Mouse (Mus musculus) kidney, embryonic 15.5 days (tissue): ENCODE data around the gene Gm30191. TPM values are rescaled to one million over a fixed set of nuclear protein-coding genes. Genes with fewer than 3 reads are reported as not detected.
"Not testable (repeated sequence)": the region's sequence is repeated elsewhere in the genome, so short reads cannot be mapped to it uniquely, and the experiment has no call there.

Source experiments
- ATAC-seq: fragments of 200-750 bp; cut with Nextera tagmentation; replicated peaks from 2 replicates; pipeline ENCODE4 v1.8.0; 2017; ENCODE audit warnings: moderate TSS enrichment; ENCODE audit not compliant: low FRiP score
- H3K27ac ChIP-seq: fragments of 300-500 bp; sonication (generic); 2 replicates; pipeline ENCODE4 v1.5.1; 2015; ENCODE audit warnings: mild to moderate bottlenecking, inconsistent platforms
- H3K27me3 ChIP-seq: fragments of 300-500 bp; sonication (generic); 2 replicates; pipeline ENCODE4 v1.6.1; 2015; ENCODE audit warnings: inconsistent platforms
- H3K36me3 ChIP-seq: fragments of 300-500 bp; sonication (generic); 2 replicates; pipeline ENCODE4 v1.6.1; 2015; ENCODE audit warnings: inconsistent platforms
- H3K4me1 ChIP-seq: fragments of 300-500 bp; sonication (generic); 2 replicates; pipeline ENCODE4 v1.6.1; 2015; ENCODE audit warnings: inconsistent platforms
- H3K4me2 ChIP-seq: fragments of 300-500 bp; sonication (generic); 2 replicates; pipeline ENCODE4 v1.6.1; 2015; ENCODE audit warnings: moderate library complexity, mild to moderate bottlenecking, inconsistent platforms
- H3K4me3 ChIP-seq: fragments of 300-500 bp; sonication (generic); replicated peaks from 2 replicates; pipeline ENCODE4 v1.5.1; 2015; ENCODE audit warnings: mild to moderate bottlenecking, inconsistent platforms
- H3K9ac ChIP-seq: fragments of 300-500 bp; sonication (generic); 2 replicates; pipeline ENCODE4 v1.6.1; 2015; ENCODE audit warnings: mild to moderate bottlenecking, inconsistent platforms
- H3K9me3 ChIP-seq: fragments of 300-500 bp; sonication (generic); replicated peaks from 2 replicates; pipeline ENCODE4 v1.6.1; 2016; ENCODE audit warnings: inconsistent platforms
- WGBS: fragments of 180-500 bp; shearing (Covaris S2); methylation state at CpG from one replicate; pipeline ENCODE4 v1.1.7; 2015; ENCODE audit warnings: mixed read lengths; 5-methylcytosine and 5-hydroxymethylcytosine counted together
- polyA plus RNA-seq: library from polyadenylated mRNA; unstranded; fragments of >200 nt; fragmentation: Nextera tagmentation; extraction: Ambion mirVana; gene quantifications from 2 replicates; pipeline ENCODE4 v1.2.1, GENCODE M21; 2015

Gene Gm30191
- polyA plus RNA-seq, 1 experiment from 2014 or later, result not detected

DNA sequence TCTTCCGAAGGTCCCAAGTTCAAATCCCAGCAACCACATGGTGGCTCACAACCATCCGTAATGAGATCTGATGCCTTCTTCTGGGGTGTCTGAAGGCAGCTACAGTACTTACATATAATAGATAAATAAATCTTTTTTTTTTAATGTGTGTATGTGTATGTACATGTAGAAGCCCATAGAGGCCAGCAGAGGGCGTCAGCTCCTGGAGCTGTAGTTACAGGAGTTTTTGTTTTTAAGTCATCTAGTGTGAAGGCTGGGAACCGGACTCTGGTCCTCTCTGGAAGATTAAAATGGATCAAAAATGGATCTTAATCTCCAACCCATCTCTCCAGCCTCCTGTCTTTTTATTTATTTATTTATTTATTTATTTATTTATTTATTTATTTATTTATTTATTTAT lies 49.4 kb downstream of the Gm30191 start:
- WGBS, result 90% methylated on average over 4 of the region's 4 CpGs
- not testable (repeated sequence) for H3K9me3 ChIP-seq, H3K4me2 ChIP-seq, H3K4me3 ChIP-seq, H3K36me3 ChIP-seq, ATAC-seq, H3K9ac ChIP-seq, H3K27ac ChIP-seq, H3K4me1 ChIP-seq
- H3K27me3 ChIP-seq, result peaks cover 25% of the 10 kb centered on the region

DNA sequence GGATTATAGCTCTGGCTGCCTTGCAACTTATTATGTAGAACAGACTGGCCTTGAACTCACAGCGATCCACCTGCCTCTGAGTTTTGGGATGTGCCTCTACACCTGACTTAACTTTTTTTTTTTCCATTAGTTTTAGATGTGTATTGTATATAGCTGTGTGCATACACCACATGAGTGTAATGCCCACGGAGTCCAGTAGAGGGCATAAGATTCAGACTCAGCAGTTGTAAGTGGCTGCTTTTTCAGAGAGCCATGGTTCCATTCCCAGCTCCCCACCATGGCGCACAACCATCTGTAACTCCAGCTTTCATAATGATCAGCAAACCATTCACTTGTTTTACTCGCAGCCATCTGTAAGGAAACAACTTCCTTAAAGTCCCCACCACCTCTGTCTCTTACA lies 49.8 kb downstream of the Gm30191 start:
- WGBS, result 90% methylated on average over 4 of the region's 4 CpGs
- no peaks in the 10 kb centered on the region for H3K9me3 ChIP-seq
- no peak overlapping the region for H3K27ac ChIP-seq
- no peaks in the 10 kb centered on the region for H3K36me3 ChIP-seq
- H3K27me3 ChIP-seq, result peaks cover 25% of the 10 kb centered on the region
- no peak overlapping the region for H3K4me3 ChIP-seq
- H3K4me1 ChIP-seq, result peaks cover 5% of the 10 kb centered on the region; the same call in 1 of the 2 replicates
- no peak overlapping the region for H3K9ac ChIP-seq
- no peak overlapping the region for H3K4me2 ChIP-seq
- ATAC-seq, result no peak

DNA sequence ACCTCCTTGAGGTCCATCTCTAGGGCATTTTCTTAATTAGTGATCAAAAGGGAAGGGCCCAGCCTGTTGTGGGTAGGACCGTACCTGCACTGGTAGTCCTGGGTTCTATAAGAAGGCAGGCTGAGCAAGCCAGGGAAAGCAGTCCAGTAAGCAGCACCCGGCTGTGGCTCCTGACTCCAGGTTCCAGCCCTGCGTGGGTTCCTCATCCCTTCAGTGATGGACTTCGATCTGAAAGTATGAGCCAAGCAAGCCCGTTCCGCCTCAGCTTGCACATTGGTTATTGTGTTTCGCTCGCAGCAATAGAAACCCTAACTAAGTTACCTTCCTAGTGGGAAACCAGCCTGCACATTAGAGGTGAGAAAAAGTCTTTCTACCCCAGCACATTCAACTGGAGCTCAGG lies 50.6 kb downstream of the Gm30191 start:
- Histone ChIP-seq H3K9ac (no peak overlapping the region), H3K36me3 (no peaks in the 10 kb centered on the region), H3K4me1 (no peaks in the 10 kb centered on the region), H3K27ac (no peak overlapping the region), H3K4me3 (no peak overlapping the region), H3K27me3 (peaks cover 23% of the 10 kb centered on the region), H3K4me2 (no peak overlapping the region), H3K9me3 (no peaks in the 10 kb centered on the region)
- 81% methylated on average over 8 of the region's 8 CpGs for WGBS
- no peak for ATAC-seq

DNA sequence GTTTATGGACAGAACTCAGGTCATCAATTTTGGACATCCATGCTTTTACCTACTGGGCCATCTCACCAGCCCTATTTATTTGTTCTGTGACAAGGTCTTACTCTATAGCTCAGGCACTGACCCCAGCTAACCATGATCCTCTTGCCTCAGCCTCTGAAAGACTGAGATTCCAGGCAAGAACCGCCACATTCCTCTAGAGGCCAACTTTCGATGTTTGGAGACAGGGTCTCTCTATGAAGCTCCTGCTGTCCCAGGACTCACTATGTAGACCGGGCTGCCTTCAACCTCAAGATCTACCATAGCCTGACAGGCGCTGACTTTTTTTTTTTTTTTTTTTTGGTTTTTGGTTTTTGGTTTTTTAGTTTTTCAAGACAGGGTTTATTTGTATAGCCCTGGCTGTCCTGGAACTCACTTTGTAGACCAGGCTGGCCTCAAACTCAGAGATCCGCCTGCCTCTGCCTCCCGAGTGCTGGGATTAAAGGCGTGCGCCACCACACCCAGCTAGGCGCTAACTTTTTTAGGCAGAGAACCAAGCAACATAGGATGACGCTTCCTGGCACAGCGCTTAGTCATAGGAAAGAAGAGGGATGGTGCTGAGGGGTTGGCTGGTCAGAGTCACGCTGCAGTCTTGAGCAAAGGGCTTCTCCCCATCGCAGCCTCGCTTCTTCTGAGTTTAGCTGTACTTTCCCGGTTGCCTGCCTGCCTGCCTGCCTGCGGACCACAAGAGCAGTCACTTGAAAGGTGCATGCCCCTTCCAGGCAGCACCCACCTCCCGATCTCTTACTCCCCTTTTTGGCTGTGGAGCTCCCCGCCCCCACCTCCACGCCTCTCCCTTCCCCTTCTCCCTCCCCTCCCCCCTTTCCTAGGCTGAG lies 52.1 kb downstream of the Gm30191 start:
- Histone ChIP-seq H3K36me3 (no peaks in the 10 kb centered on the region), H3K9ac (no peak overlapping the region), H3K27me3 (peaks cover 8% of the 10 kb centered on the region), H3K9me3 (no peaks in the 10 kb centered on the region), H3K4me2 (no peak overlapping the region), H3K4me3 (no peak overlapping the region), H3K4me1 (no peaks in the 10 kb centered on the region), H3K27ac (no peak overlapping the region)
- WGBS, result 77% methylated on average over 19 of the region's 19 CpGs
- ATAC-seq, result no peak

DNA sequence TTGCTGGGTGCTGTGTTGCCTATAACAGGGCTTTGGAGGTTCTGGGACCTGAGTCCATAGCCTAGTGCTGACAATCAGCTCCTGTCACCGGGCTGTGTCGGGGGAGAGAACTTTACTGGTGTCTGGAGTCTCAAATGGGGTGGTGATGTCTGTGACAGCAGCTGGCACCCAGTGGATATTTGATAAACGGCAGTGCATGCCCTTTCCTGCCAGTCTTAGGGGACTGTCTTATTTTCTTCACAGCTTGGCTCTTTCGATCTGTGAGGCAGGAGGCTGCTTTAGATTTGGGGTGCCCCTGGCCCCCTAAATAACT lies 52.7 kb downstream of the Gm30191 start:
- Histone ChIP-seq H3K27ac (no peak overlapping the region), H3K9ac (no peak overlapping the region), H3K4me2 (no peak overlapping the region), H3K9me3 (no peaks in the 10 kb centered on the region), H3K36me3 (no peaks in the 10 kb centered on the region), H3K4me1 (no peaks in the 10 kb centered on the region), H3K4me3 (no peak overlapping the region), H3K27me3 (peaks cover 3% of the 10 kb centered on the region; the same call in 1 of the 2 replicates)
- ATAC-seq, result no peak
- 65% methylated on average over 4 of the region's 4 CpGs for WGBS

Other genes with a start within 250 kb of the Gm30191 start
- 47.4 and 48.4 TPM in 2 replicates for gene Dhdds, start 246.0 kb upstream of the Gm30191 start, polyA plus RNA-seq
- 0.17 and 0.18 TPM in 2 replicates for gene Lin28a, start 228.1 kb upstream of the Gm30191 start, polyA plus RNA-seq
- gene Zfp683, start 193.1 kb upstream of the Gm30191 start, polyA plus RNA-seq, result not detected in 2 replicates
- 3.9 and 4.4 TPM in 2 replicates for gene Crybg2, start 186.1 kb upstream of the Gm30191 start, polyA plus RNA-seq
- gene Cd52, start 151.9 kb upstream of the Gm30191 start, polyA plus RNA-seq, result 12.0 and 12.2 TPM in 2 replicates
- 10.5 and 11.1 TPM in 2 replicates for gene Ubxn11, start 144.4 kb upstream of the Gm30191 start, polyA plus RNA-seq
- 395 and 412 TPM in 2 replicates for gene Sh3bgrl3, start 118.1 kb upstream of the Gm30191 start, polyA plus RNA-seq
- gene Cep85, start 59.8 kb upstream of the Gm30191 start, polyA plus RNA-seq, result 106 and 125 TPM in 2 replicates
- 0.24 and 0.30 TPM in 2 replicates for gene Gm7534, start 43.9 kb upstream of the Gm30191 start, polyA plus RNA-seq
- 0.30 and 0.55 TPM in 2 replicates for gene Catsper4, start 19.6 kb upstream of the Gm30191 start, polyA plus RNA-seq
- 7.3 and 8.3 TPM in 2 replicates for gene Cnksr1, start 8.5 kb upstream of the Gm30191 start, polyA plus RNA-seq
- gene E130218I03Rik, start 3.3 kb upstream of the Gm30191 start, polyA plus RNA-seq, result 0.26 and 0.68 TPM in 2 replicates
- 15.6 and 15.8 TPM in 2 replicates for gene Zfp593, start 1.3 kb upstream of the Gm30191 start, polyA plus RNA-seq
- gene Grrp1, start 7.2 kb downstream of the Gm30191 start, polyA plus RNA-seq, result 10.6 and 12.1 TPM in 2 replicates
- 21.6 TPM in 2 replicates for gene Pdik1l, start 41.0 kb downstream of the Gm30191 start, polyA plus RNA-seq
- 3.7 and 4.4 TPM in 2 replicates for gene Trim63, start 68.2 kb downstream of the Gm30191 start, polyA plus RNA-seq
- gene Slc30a2, start 96.2 kb downstream of the Gm30191 start, polyA plus RNA-seq, result 0.73 and 1.1 TPM in 2 replicates
- 0.33 and 0.53 TPM in 2 replicates for gene Extl1, start 136.9 kb downstream of the Gm30191 start, polyA plus RNA-seq
- gene Pafah2, start 149.4 kb downstream of the Gm30191 start, polyA plus RNA-seq, result 14.0 and 15.7 TPM in 2 replicates
- gene Stmn1, start 221.4 kb downstream of the Gm30191 start, polyA plus RNA-seq, result 1,708 and 1,728 TPM in 2 replicates
- gene Paqr7, start 249.8 kb downstream of the Gm30191 start, polyA plus RNA-seq, result 3.2 and 3.5 TPM in 2 replicates